Mouse (Mus musculus) limb, embryonic 10.5 days (tissue): ENCODE measurements around the gene Srsf9. TPM values are rescaled to one million over a fixed set of nuclear protein-coding genes. Genes with fewer than 3 reads are reported as not detected.
"Not testable (repeated sequence)": the region's sequence is repeated elsewhere in the genome, so short reads cannot be mapped to it uniquely, and the experiment has no call there.

Source experiments
- DNase-seq: peaks from one replicate; pipeline ENCODE4 v3.0.0-alpha.2; 2017; ENCODE audit warnings: low spot score
- H3K27ac ChIP-seq: fragments of 300-500 bp; sonication (generic); 2 replicates; pipeline ENCODE4 v1.5.1; 2016; ENCODE audit warnings: mild to moderate bottlenecking
- H3K27me3 ChIP-seq: fragments of 300-500 bp; sonication (generic); 2 replicates; pipeline ENCODE4 v1.6.1; 2016; ENCODE audit warnings: low read depth, mild to moderate bottlenecking; ENCODE audit not compliant: poor library complexity, severe bottlenecking
- H3K36me3 ChIP-seq: fragments of 300-500 bp; sonication (generic); 2 replicates; pipeline ENCODE4 v1.6.1; 2016; ENCODE audit warnings: mild to moderate bottlenecking, moderate library complexity
- H3K4me1 ChIP-seq: fragments of 300-500 bp; sonication (generic); 2 replicates; pipeline ENCODE4 v1.6.1; 2016
- H3K4me3 ChIP-seq: fragments of 300-500 bp; sonication (generic); 2 replicates; pipeline ENCODE4 v1.5.1; 2016; ENCODE audit warnings: mild to moderate bottlenecking, moderate library complexity
- H3K9me3 ChIP-seq: fragments of 300-500 bp; sonication (generic); replicated peaks from 2 replicates; pipeline ENCODE4 v1.6.1; 2016; ENCODE audit warnings: mild to moderate bottlenecking
- WGBS: fragments of 180-500 bp; shearing (Covaris S2); methylation state at CpG from one replicate; pipeline ENCODE4 v1.1.7; 2016; 5-methylcytosine and 5-hydroxymethylcytosine counted together
- polyA plus RNA-seq: library from polyadenylated mRNA; unstranded; fragments of >200 nt; fragmentation: Nextera tagmentation; extraction: Ambion mirVana; gene quantifications from 2 replicates; pipeline ENCODE4 v1.2.1, GENCODE M21; 2016

The Srsf9 gene
- polyA plus RNA-seq, 1 experiment from 2014 or later: 444 TPM

- Histone ChIP-seq H3K27ac (peak overlapping the region; percentile 66), H3K27me3 (no peaks in the 10 kb centered on the region), H3K9me3 (no peaks in the 10 kb centered on the region), H3K36me3 (no peaks in the 10 kb centered on the region), H3K4me3 (no peak overlapping the region), H3K4me1 (peaks cover 26% of the 10 kb centered on the region)
- 17% methylated on average over 18 of the region's 19 CpGs for WGBS
- DNase-seq: peak; percentile 45
Measured at GRCm38 (mm10) chr5:115362819-115363714, 36.1 kb downstream of the Srsf9 start.

- Histone ChIP-seq H3K4me1 (peaks cover 17% of the 10 kb centered on the region), H3K27me3 (no peaks in the 10 kb centered on the region), H3K27ac (no peak overlapping the region), H3K4me3 (no peak overlapping the region), H3K36me3 (no peaks in the 10 kb centered on the region), H3K9me3 (no peaks in the 10 kb centered on the region)
- 87% methylated on average over 4 of the region's 4 CpGs for WGBS
- no peak for DNase-seq
Measured at GRCm38 (mm10) chr5:115364782-115365181, 37.8 kb downstream of the Srsf9 start.

GRCm38 (mm10) chr5:115371736-115372135 lies 44.8 kb downstream of the Srsf9 start:
- Histone ChIP-seq H3K27ac (0 out of 2 replicates have a peak overlapping the region, but pooled peaks have one; percentile 1), H3K27me3 (no peaks in the 10 kb centered on the region), H3K36me3 (no peaks in the 10 kb centered on the region), H3K4me1 (peaks cover 18% of the 10 kb centered on the region), H3K9me3 (no peaks in the 10 kb centered on the region), H3K4me3 (no peak overlapping the region)
- DNase-seq: no peak
- 37% methylated on average over 9 of the region's 9 CpGs for WGBS

GRCm38 (mm10) chr5:115373441-115374203 lies 46.6 kb downstream of the Srsf9 start:
- H3K27ac ChIP-seq: peak overlapping the region; percentile 87
- H3K4me1 ChIP-seq: peaks cover 18% of the 10 kb centered on the region
- H3K27me3 ChIP-seq: no peaks in the 10 kb centered on the region
- WGBS: 22% methylated on average over 26 of the region's 26 CpGs
- H3K4me3 ChIP-seq: peak overlapping the region; percentile 51
- H3K9me3 ChIP-seq: no peaks in the 10 kb centered on the region
- peak; percentile 69 for DNase-seq
- H3K36me3 ChIP-seq: no peaks in the 10 kb centered on the region

GRCm38 (mm10) chr5:115374204-115374820 lies 47.3 kb downstream of the Srsf9 start:
- Histone ChIP-seq H3K9me3 (no peaks in the 10 kb centered on the region), H3K4me1 (peaks cover 18% of the 10 kb centered on the region), H3K36me3 (no peaks in the 10 kb centered on the region), H3K27me3 (no peaks in the 10 kb centered on the region), H3K27ac (peak overlapping the region; percentile 87), H3K4me3 (peak overlapping the region; percentile 51)
- DNase-seq: no peak
- 17% methylated on average over 11 of the region's 11 CpGs for WGBS

GRCm38 (mm10) chr5:115375436-115375835 lies 48.5 kb downstream of the Srsf9 start:
- H3K4me1 ChIP-seq: peaks cover 18% of the 10 kb centered on the region
- H3K27me3 ChIP-seq: no peaks in the 10 kb centered on the region
- H3K4me3 ChIP-seq: no peak overlapping the region
- DNase-seq: no peak
- no peaks in the 10 kb centered on the region for H3K9me3 ChIP-seq
- no peak overlapping the region for H3K27ac ChIP-seq
- no peaks in the 10 kb centered on the region for H3K36me3 ChIP-seq
- 80% methylated on average over 2 of the region's 2 CpGs for WGBS

- not testable (repeated sequence) for H3K36me3 ChIP-seq, H3K27ac ChIP-seq, H3K4me1 ChIP-seq, DNase-seq, H3K9me3 ChIP-seq, H3K4me3 ChIP-seq, H3K27me3 ChIP-seq
- 87% methylated on average over 2 of the region's 2 CpGs for WGBS
Measured at GRCm38 (mm10) chr5:115378882-115379281, 51.9 kb downstream of the Srsf9 start.

Other genes with a start within 250 kb of the Srsf9 start
- gene Gm10401, start 228.9 kb upstream of the Srsf9 start, polyA plus RNA-seq: 24.9 and 26.2 TPM in 2 replicates
- gene Acads, start 207.8 kb upstream of the Srsf9 start, polyA plus RNA-seq: 91.6 and 91.9 TPM in 2 replicates
- gene Unc119b, start 192.2 kb upstream of the Srsf9 start, polyA plus RNA-seq: 77.0 and 78.3 TPM in 2 replicates
- 92.0 and 94.3 TPM in 2 replicates for gene Mlec, start 169.0 kb upstream of the Srsf9 start, polyA plus RNA-seq
- 1.9 and 2.6 TPM in 2 replicates for gene Cabp1, start 132.8 kb upstream of the Srsf9 start, polyA plus RNA-seq
- gene Pop5, start 91.3 kb upstream of the Srsf9 start, polyA plus RNA-seq: 130 and 157 TPM in 2 replicates
- 159 and 160 TPM in 2 replicates for gene Rnf10, start 54.3 kb upstream of the Srsf9 start, polyA plus RNA-seq
- gene Coq5, start 47.5 kb upstream of the Srsf9 start, polyA plus RNA-seq: 54.1 and 57.2 TPM in 2 replicates
- 1,816 and 1,865 TPM in 2 replicates for gene Dynll1, start 26.2 kb upstream of the Srsf9 start, polyA plus RNA-seq
- 33.3 and 34.1 TPM in 2 replicates for gene Gatc, start 14.0 kb downstream of the Srsf9 start, polyA plus RNA-seq
- gene Triap1, start 14.0 kb downstream of the Srsf9 start, polyA plus RNA-seq: 55.0 and 60.0 TPM in 2 replicates
- 718 and 743 TPM in 2 replicates for gene Cox6a1, start 21.8 kb downstream of the Srsf9 start, polyA plus RNA-seq
- gene Msi1, start 102.4 kb downstream of the Srsf9 start, polyA plus RNA-seq: 54.0 and 60.6 TPM in 2 replicates
- not detected in 2 replicates for gene Pla2g1b, start 139.1 kb downstream of the Srsf9 start, polyA plus RNA-seq
- gene Sirt4, start 157.5 kb downstream of the Srsf9 start, polyA plus RNA-seq: 16.0 and 18.5 TPM in 2 replicates
- gene Pxn, start 179.5 kb downstream of the Srsf9 start, polyA plus RNA-seq: 36.8 and 45.3 TPM in 2 replicates
- 1,442 and 1,757 TPM in 2 replicates for gene Rplp0, start 232.3 kb downstream of the Srsf9 start, polyA plus RNA-seq
- gene Gcn1l1, start 238.1 kb downstream of the Srsf9 start, polyA plus RNA-seq: 63.3 and 63.8 TPM in 2 replicates